Mouse (Mus musculus): Measurements from ENCODE around the gene Gm6904.

- TF ChIP-seq CTCF (IDR thresholded peaks at IDR 0.05; ENCODE audit: control insufficient read depth, insufficient read depth, low read length) (no peak), POLR2A (IDR thresholded peaks at IDR 0.05; ENCODE audit: borderline replicate concordance, control insufficient read depth, low read depth, low read length) (no peak)
These were observed 40.8 kb downstream of the Gm6904 start for GRCm38 (mm10) chr14:59219241-59219640.

Measured in bone marrow, adult 2 months (tissue).